Mouse (Mus musculus) c-Kit-positive CD71-negative TER-119-negative erythroid progenitor cells, embryonic 14.5 days (primary cell): ENCODE data around the gene Irx2.

Source experiments
- DNase-seq: peaks from one replicate; pipeline ENCODE4 v3.0.0-alpha.2; 2013; ENCODE audit warnings: low read depth

The Irx2 gene

GRCm38 (mm10) chr13:72628462-72628916 lies at the start of gene Irx2:
Gene Irx2 (plus strand): TSS chr13:72628820.
- peak; percentile 39 for DNase-seq

DNA sequence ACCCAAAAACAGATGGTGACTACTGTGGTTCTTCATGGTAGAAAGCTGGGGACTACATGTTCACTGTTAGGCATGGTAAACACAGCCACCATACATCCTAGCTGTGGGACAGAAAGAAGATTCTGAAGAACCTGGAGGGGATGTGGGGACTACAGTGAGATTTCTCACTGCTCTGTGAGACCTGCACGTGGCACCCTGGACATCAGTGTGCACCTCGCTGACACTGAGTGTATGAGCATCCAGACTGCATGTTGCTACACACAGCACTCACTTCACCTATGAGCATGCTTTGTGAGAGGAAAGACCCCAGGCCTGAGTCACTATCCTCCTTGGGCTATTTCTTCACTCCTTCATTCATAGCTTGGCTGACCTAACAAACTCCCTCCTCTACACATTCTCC lies 47.3 kb upstream of the Irx2 start:
- DNase-seq = no peak

DNA sequence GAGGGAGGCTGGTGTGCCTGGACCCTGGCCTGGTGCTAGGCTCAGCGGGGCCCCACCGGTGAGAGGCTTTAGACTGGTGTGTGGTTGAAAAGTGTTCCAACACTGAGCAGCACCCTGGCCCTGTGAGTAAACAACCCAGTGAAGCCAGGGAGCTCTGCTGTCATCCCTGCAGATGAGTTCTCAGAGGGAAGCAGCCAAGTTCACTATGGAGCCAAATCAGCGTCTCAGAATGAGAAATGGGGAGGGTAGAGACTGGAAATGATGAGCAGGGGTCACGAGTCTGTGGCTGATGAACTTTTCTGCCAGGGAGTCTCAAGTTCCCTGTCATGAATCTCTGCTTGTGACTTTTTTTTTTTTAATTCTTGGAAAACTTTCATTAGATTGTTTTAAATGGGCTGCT lies 36.1 kb upstream of the Irx2 start:
- DNase-seq = no peak

- DNase-seq = no peak
Measured at GRCm38 (mm10) chr13:72593310-72593709, 35.3 kb upstream of the Irx2 start.

- no peak for DNase-seq
Measured at GRCm38 (mm10) chr13:72593710-72594111, 34.9 kb upstream of the Irx2 start.

GRCm38 (mm10) chr13:72599254-72599653 lies 29.4 kb upstream of the Irx2 start:
- DNase-seq = no peak

DNA sequence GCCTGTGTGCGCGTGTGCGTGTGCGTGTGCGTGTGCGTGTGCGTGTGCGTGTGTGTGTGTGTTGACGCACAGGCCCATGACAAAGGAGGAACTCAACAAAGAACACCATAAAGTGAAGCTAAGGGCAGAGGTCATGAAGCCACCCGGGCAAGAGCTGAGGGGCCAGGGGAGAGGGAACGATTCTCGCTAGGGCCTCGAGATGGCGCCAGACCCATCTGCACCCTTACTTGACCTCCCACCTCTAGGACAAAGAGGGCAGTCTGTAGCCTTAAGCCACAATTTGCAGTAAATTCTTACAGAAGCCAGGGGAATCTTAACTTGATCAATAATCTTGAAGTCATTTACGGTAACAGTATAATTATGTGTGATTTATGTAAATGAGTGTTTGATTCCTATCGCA lies 19.9 kb upstream of the Irx2 start:
- no peak for DNase-seq

GRCm38 (mm10) chr13:72610277-72610676 lies 18.3 kb upstream of the Irx2 start:
- DNase-seq = no peak

DNA sequence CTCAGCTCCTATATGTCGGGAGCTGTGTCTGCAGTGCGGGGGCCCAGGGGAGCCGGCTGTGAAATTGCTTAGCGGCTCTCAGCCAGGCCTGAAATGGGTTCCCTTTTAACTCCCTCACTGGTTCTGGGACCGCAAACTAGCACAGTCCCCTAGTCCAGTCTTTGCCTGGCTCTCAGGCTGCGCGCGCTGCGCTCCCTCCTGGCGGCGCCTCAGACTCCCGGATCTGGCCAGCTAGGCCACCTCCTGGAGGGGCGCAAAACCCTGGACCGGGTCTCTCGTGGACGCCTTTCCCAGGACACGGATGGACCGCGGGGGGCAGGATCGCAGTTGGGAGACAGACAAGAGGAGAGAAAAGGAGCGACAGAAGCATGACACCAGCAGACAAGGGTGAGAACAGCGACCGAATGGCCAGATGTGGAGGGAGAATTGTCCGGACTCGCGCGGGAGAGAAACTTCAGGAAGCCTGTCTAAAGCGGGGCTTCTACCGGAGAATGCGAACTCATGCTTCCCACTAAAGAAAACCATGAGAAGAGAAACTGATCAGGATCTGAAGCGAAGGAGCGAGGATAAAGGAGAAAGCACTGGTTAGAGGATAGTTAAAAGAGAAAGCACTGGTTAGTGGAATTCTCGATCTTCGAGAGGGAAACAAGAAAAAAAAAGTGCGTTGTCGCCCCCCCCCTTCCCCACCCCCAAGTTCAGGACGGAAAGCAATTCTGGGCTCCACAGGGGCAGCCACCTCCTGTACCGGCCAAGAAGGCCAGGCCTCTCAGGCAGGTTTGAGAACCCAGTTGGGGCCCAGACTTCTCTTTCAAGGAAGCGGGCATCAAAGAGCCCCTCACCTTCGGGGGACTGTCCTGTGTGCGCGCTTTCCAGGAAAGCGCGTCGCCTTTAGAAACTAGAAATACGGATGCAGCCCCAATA lies 4.4 kb upstream of the Irx2 start:
- no peak for DNase-seq

DNA sequence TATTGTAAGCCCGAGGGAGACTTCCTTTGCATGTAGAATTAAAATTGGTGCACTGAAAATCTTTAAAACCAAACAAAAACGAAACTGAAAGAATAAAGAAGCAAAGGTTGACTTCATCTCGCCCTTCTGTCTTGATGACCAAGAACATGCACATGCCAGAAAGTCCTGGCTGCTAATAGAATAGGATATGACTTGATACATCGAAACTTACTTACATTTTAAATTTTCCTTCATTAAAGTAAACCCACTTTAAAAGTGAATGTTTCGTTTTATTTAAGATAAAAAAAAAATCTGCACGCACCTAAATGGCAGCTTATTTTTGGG lies 3.8 kb upstream of the Irx2 start:
- no peak for DNase-seq

DNA sequence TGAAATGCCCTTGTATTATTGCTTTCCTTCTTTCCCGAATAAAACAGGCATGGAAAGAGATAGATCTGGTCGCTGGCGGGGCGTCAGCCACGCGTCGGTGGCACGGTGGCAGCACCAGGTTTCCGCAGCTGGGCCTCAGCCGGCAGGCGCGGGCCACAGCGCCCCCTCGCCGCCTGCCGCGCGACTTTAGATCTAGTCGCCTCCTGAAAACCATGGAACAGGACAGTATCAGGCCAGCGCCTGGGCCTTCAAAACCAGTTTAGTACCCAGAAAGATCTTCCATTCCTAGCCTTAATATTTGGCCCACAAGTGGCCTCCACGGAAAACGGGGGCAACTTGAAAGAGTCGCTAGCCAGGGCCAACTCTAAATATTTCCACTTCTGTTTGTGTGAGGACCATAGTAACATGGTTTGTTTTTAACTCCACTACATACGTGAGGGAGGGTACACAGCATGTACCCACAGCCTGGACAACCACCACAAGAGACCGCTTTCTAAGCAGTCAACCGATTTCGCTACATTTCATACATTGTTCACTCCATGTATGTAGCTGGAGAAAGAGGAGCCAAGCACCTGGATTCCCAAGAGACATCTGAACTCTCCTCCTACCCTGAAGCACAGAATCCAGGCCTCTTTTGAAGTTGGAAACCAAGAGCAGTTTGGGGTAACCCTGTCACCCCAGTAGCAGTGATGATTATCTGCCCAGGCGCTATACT lies 3.2 kb upstream of the Irx2 start:
- no peak for DNase-seq

GRCm38 (mm10) chr13:72627391-72628321 lies 964 bp upstream of the Irx2 start:
- DNase-seq = no peak

- DNase-seq = no peak
Measured at GRCm38 (mm10) chr13:72628935-72629631, 463 bp downstream of the Irx2 start.

DNA sequence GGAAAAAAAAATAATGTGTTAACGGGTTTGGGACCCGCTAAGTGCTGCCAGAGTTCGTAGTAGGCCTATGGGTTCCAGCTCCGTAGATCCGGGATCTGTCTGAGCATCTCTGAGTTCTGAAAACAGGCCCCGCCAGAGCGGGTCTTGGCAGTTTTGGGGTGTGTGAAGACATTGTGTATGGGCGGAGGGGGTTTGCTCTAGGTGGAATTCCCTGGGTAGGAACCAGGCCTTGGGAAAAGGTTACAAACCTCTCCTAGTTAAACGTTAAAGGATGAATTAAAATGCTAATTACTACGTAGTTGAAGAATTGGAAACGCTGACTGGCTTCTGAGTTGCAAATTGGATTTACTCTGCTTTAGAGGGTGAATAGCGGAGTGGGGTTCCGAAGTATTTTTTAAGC lies 1.2 kb downstream of the Irx2 start:
- DNase-seq = no peak

DNA sequence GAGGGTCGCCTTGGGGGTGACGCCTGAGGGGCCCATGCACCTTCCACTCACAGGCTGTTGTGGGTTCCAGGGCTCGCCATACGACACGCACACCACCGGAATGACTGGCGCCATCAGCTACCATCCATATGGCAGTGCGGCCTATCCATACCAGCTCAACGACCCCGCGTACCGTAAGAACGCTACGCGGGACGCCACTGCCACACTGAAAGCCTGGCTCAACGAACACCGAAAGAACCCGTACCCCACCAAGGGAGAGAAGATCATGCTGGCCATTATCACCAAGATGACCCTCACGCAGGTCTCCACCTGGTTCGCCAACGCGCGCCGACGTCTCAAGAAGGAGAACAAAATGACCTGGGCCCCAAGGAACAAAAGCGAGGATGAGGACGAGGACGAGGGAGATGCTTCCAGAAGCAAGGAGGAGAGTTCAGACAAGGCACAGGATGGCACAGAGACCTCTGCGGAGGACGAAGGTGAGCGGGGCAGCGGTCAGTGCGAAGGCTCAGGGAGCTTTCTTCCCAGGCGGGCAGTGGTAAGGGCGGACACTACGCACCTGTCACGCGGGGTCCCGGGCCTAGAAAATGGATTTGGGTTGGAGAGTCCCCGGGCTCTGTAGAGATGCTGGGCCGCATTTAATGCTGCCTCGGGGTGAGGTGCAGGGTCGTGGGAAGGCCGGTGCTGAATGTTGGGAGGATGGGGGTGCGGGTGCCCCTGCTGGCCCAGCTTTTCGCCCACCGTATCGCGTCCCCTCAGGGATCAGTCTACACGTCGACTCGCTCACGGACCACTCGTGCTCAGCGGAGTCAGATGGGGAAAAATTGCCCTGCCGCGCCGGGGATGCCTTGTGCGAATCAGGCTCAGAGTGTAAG lies 2.1 kb downstream of the Irx2 start:
- no peak for DNase-seq

- no peak for DNase-seq
Measured at GRCm38 (mm10) chr13:72631373-72632021, 2.9 kb downstream of the Irx2 start.

DNA sequence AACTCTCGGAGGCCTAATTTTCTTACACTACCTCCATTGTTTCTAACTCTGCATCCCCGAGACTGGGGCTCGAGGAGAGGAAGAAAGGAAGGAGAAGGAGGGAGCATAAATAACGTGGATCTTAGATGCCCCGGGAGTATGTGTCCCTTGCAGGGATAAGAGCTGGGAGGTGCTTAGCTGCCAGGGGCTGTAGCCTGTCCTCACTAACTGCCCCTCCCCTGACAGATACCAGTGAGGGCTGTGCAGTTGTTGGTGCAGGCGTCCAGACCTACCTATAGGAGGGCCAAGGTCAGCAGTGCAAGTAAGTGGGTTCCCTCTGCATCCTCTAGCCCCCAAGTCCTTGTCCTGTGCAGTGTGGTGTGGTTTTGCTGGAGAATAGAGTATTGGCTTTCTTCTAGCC lies 3.7 kb downstream of the Irx2 start:
- no peak for DNase-seq

GRCm38 (mm10) chr13:72633097-72633496 lies 4.5 kb downstream of the Irx2 start:
- DNase-seq = no peak

GRCm38 (mm10) chr13:72634752-72635315 lies 6.2 kb downstream of the Irx2 start:
- no peak for DNase-seq

DNA sequence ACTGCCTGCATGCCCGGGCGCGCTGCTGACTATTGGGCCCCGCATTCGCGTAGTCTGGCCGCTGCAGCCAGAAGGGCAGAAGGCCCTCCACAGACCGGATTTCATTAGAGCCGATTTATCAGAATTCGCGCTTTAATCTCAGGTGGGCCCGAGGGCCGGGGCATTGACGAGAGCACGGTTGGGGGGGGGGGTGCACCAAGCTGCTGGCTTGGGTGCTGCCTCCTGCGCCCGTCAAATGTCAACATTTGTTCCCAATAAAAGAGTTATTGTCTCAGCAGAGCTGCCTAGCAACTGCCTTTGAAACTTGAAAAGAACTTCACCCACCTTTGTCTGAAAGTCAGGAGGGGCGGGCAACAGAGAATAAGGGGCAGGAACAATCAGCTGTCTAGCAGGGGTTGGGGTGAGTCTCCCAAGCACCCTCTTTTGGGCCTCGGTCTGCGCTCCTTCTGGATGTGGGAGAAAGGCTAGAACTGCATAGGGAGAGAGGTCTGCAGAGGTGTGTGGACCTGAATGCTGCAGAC lies 7.8 kb downstream of the Irx2 start:
- no peak for DNase-seq
